Mouse (Mus musculus) embryonic fibroblast, embryonic 13.5 days (primary cell): ENCODE measurements around the gene Slain1.

Source experiments
- CTCF ChIP-seq: IDR thresholded peaks from 2 replicates; pipeline ENCODE4 v1.5.1; 2011; ENCODE audit warnings: mild to moderate bottlenecking, control low read depth, low read length, moderate library complexity, borderline replicate concordance; ENCODE audit not compliant: insufficient read depth
- POLR2A ChIP-seq: IDR thresholded peaks from 2 replicates; pipeline ENCODE4 v1.6.1; 2011; ENCODE audit warnings: low read depth, mild to moderate bottlenecking, control low read depth, low read length, moderate library complexity

DNA sequence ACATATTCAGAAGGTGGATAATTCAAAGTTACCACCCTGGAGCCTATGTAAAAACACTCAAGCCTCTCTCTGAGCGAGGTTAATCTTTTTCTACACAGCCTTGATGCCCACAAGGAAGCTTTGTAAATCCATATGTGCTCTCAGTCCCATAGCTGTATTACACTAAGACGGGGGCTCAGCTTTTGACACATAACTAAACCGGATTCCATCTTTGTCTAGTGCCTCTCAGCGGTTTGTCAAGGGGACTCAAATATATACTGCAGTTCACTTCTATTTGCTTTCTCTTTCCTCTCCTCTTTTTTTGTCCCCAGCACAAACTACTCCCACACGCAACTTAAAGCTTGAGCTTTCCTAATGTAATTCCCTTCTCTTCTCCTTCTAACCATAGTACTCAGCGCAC is 23.9 kb upstream of the Slain1 start:
- TF ChIP-seq POLR2A, result no peak
- no peak for TF ChIP-seq CTCF
